Mouse (Mus musculus) thymus, postnatal 0 days (tissue): ENCODE measurements around the gene Spryd3. TPM values are rescaled to one million over a fixed set of nuclear protein-coding genes. Genes with fewer than 3 reads are reported as not detected.
"Not testable (repeated sequence)": the region's sequence is repeated elsewhere in the genome, so short reads cannot be mapped to it uniquely, and the experiment has no call there.

Source experiments
- DNase-seq: peaks from one replicate; pipeline ENCODE4 v3.0.0-alpha.2; 2015; ENCODE audit warnings: low spot score
- polyA plus RNA-seq: library from polyadenylated mRNA; unstranded; fragments of >200 nt; fragmentation: Nextera tagmentation; extraction: Ambion mirVana; gene quantifications from 2 replicates; pipeline ENCODE4 v1.2.1, GENCODE M21; 2015

Gene Spryd3
- polyA plus RNA-seq, 1 experiment from 2014 or later: 19.1 TPM

GRCm38 (mm10) chr15:102100996-102101671 lies 34.9 kb downstream of the Spryd3 start:
- no peak for DNase-seq

- DNase-seq: peak; percentile 70
These were observed 35.7 kb downstream of the Spryd3 start, which contains the start of gene Tns2 for GRCm38 (mm10) chr15:102100161-102100981. Gene Tns2 (plus strand): TSS chr15:102100413.

GRCm38 (mm10) chr15:102099771-102100160 lies 36.3 kb downstream of the Spryd3 start:
- no peak for DNase-seq

- DNase-seq: no peak
These were observed 36.8 kb downstream of the Spryd3 start for GRCm38 (mm10) chr15:102099260-102099659.

GRCm38 (mm10) chr15:102097991-102098555 lies 38.0 kb downstream of the Spryd3 start:
- no peak for DNase-seq

- DNase-seq: no peak
These were observed 38.7 kb downstream of the Spryd3 start for GRCm38 (mm10) chr15:102097147-102097915.

GRCm38 (mm10) chr15:102094988-102095387 lies 41.0 kb downstream of the Spryd3 start:
- no peak for DNase-seq

- DNase-seq: no peak
These were observed 41.9 kb downstream of the Spryd3 start for GRCm38 (mm10) chr15:102094157-102094556.

- DNase-seq: no peak
These were observed 43.8 kb downstream of the Spryd3 start for GRCm38 (mm10) chr15:102092222-102092621.

GRCm38 (mm10) chr15:102091688-102092087 lies 44.3 kb downstream of the Spryd3 start:
- DNase-seq: no peak

GRCm38 (mm10) chr15:102091063-102091679 lies 44.9 kb downstream of the Spryd3 start:
- DNase-seq: no peak

- DNase-seq: no peak
These were observed 46.0 kb downstream of the Spryd3 start for GRCm38 (mm10) chr15:102089914-102090585.

GRCm38 (mm10) chr15:102083028-102083427 lies 53.0 kb downstream of the Spryd3 start:
- DNase-seq: no peak

- no peak for DNase-seq
These were observed 53.9 kb downstream of the Spryd3 start for GRCm38 (mm10) chr15:102082148-102082547.

- DNase-seq: no peak
These were observed 55.6 kb downstream of the Spryd3 start for GRCm38 (mm10) chr15:102080429-102080828.

- DNase-seq: not testable (repeated sequence)
These were observed 56.1 kb downstream of the Spryd3 start for GRCm38 (mm10) chr15:102079924-102080323.

- DNase-seq: no peak
These were observed 56.8 kb downstream of the Spryd3 start for GRCm38 (mm10) chr15:102079221-102079620.

- DNase-seq: no peak
These were observed 58.8 kb downstream of the Spryd3 start for GRCm38 (mm10) chr15:102077111-102077677.

GRCm38 (mm10) chr15:102074876-102075585 lies 61.0 kb downstream of the Spryd3 start:
- DNase-seq: no peak
